Comparison of ENCODE assay signal across 10 mouse cellular contexts in the genomic region with DNA sequence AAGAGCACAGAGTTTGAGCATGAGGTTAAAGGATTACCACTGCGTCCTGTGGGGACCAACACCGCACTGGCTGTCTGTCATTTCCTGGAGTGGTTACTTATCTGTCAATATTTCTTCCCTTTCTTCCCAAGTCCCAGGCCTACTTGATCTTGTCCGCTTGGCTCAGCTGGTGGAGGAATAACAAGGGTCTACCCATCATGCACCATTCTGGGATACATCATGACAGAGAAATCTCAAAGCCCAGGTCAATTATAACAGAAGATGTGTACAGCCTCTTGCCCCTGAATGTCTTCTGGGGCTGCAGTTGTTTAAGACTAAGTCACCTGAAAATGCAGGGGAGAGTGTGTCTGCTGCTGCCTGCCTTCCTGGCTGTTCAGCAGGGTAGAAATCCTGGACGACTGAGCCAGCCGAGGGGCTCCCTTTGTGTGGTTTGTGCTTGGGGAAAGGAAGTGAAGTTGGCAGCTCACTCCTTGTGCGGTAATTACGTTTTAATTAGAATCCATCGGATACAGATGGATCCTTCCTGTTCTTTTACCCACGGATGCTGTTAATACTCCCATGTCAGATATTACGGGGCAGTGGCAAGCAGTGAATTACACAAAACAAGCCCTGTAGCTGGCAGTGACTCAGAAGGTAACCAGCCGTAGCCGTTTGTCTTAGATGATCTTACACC.
DNase-seq lines count a peak whose midpoint lies in the region; ATAC-seq lines count a peak whose summit lies in the region.
"Had no signal": no experiment of that assay in that cellular context is flagged by ENCODE, and none has a peak within 500 bp of the region (broad histone marks: within the 10 kb centered on the region; RNA-seq: fewer than 3 reads in every experiment).

No protein-coding gene starts in this region.

- 0 out of 2 replicates have a peak overlapping the region, but pooled peaks have one; percentile 19 for H3K4me2 ChIP-seq in kidney, embryonic 15.5 days
- H3K4me2 ChIP-seq in forebrain, embryonic 15.5 days (replicated peaks), result no peak overlapping the region
- no peak overlapping the region for H3K4me2 ChIP-seq in midbrain, embryonic 16.5 days (ENCODE audit: low read length)
- H3K4me2 ChIP-seq: stomach, embryonic 15.5 days had no signal

- DNase-seq in kidney, adult 8-10 months, result no peak
- DNase-seq in brain, adult 2 months (ENCODE audit: low read depth, low spot score), result peak; percentile 12
- DNase-seq in c-Kit-positive CD71-positive TER-119-positive erythroid progenitor cells, embryonic 14.5 days (ENCODE audit: low spot score), result no peak
- DNase-seq: heart, postnatal 36 days; thymus, postnatal 25 days had no signal

- no peaks in the 10 kb centered on the region for H3K36me3 ChIP-seq in kidney, embryonic 15.5 days
- no peaks in the 10 kb centered on the region for H3K36me3 ChIP-seq in forebrain, embryonic 15.5 days
- H3K36me3 ChIP-seq in midbrain, embryonic 16.5 days (ENCODE audit: control insufficient read depth, insufficient read depth, low read length), result no peaks in the 10 kb centered on the region
- H3K36me3 ChIP-seq: stomach, embryonic 15.5 days had no signal

- H3K27ac ChIP-seq in kidney, embryonic 15.5 days, result no peak overlapping the region
- H3K27ac ChIP-seq in forebrain, embryonic 15.5 days (replicated peaks), result no peak overlapping the region; the same call in 1 of the 2 replicates
- peak overlapping the region; percentile 6 for H3K27ac ChIP-seq in midbrain, embryonic 16.5 days (ENCODE audit: low read length)
- H3K27ac ChIP-seq: stomach, embryonic 15.5 days had no signal

- H3K9me3 ChIP-seq in kidney, embryonic 15.5 days (replicated peaks), result no peaks in the 10 kb centered on the region
- no peaks in the 10 kb centered on the region for H3K9me3 ChIP-seq in forebrain, embryonic 15.5 days
- H3K9me3 ChIP-seq in midbrain, embryonic 16.5 days (replicated peaks; ENCODE audit: control insufficient read depth, low read length, poor library complexity, severe bottlenecking), result no peaks in the 10 kb centered on the region; the same call in 1 of the 2 replicates
- H3K9me3 ChIP-seq: stomach, embryonic 15.5 days had no signal

- no peak overlapping the region for H3K4me3 ChIP-seq in kidney, embryonic 15.5 days (replicated peaks)
- H3K4me3 ChIP-seq in forebrain, embryonic 15.5 days, result no peak overlapping the region
- H3K4me3 ChIP-seq in midbrain, embryonic 16.5 days (ENCODE audit: low read depth, low read length), result no peak overlapping the region
- H3K4me3 ChIP-seq: stomach, embryonic 15.5 days had no signal

- 31% methylated on average over 12 of the region's 12 CpGs for WGBS in kidney, embryonic 15.5 days
- WGBS in forebrain, embryonic 15.5 days, result 28% methylated on average over 12 of the region's 12 CpGs
- WGBS in midbrain, embryonic 16.5 days, result 30% methylated on average over 12 of the region's 12 CpGs

- H3K9ac ChIP-seq in kidney, embryonic 15.5 days, result no peak overlapping the region
- H3K9ac ChIP-seq in forebrain, embryonic 15.5 days (replicated peaks), result no peak overlapping the region
- no peak overlapping the region for H3K9ac ChIP-seq in midbrain, embryonic 16.5 days (ENCODE audit: low read depth, low read length)
- H3K9ac ChIP-seq: stomach, embryonic 15.5 days had no signal

- H3K27me3 ChIP-seq in kidney, embryonic 15.5 days, result no peaks in the 10 kb centered on the region
- no peaks in the 10 kb centered on the region for H3K27me3 ChIP-seq in forebrain, embryonic 15.5 days
- no peaks in the 10 kb centered on the region for H3K27me3 ChIP-seq in midbrain, embryonic 16.5 days (ENCODE audit: control insufficient read depth, insufficient read depth, low read depth, low read length)
- H3K27me3 ChIP-seq: stomach, embryonic 15.5 days had no signal

- H3K4me1 ChIP-seq in kidney, embryonic 15.5 days, result no peaks in the 10 kb centered on the region
- peaks cover 12% of the 10 kb centered on the region for H3K4me1 ChIP-seq in forebrain, embryonic 15.5 days
- peaks cover 16% of the 10 kb centered on the region for H3K4me1 ChIP-seq in midbrain, embryonic 16.5 days (ENCODE audit: control insufficient read depth, insufficient read depth, low read length)
- H3K4me1 ChIP-seq: stomach, embryonic 15.5 days had no signal

- no peak for ATAC-seq in kidney, embryonic 15.5 days (replicated peaks; ENCODE audit: low FRiP score)
- ATAC-seq in forebrain, embryonic 15.5 days (replicated peaks), result peak; percentile 57
- peak; percentile 46; the same call in 1 of the 2 replicates for ATAC-seq in midbrain, embryonic 16.5 days
- ATAC-seq in megakaryocyte progenitor cell, adult 5-6 weeks (replicated peaks; ENCODE audit: poor library complexity), result no peak

Comparison
In these comparisons a context has a peak if more than half of its experiments do, and no peak if none do; other contexts are left out.
1. ATAC-seq: peak in forebrain, embryonic 15.5 days (single experiment) and midbrain, embryonic 16.5 days (single experiment); none in kidney, embryonic 15.5 days (single experiment) and megakaryocyte progenitor cell, adult 5-6 weeks (single experiment).